Mouse (Mus musculus) stomach, postnatal 0 days (tissue): ENCODE measurements at regions not wholly inside any gene's neighbourhood (a gene's known extent, or its start where the extent isn't known, plus 50 kb on each side); places are given as distances from the start of the nearest gene placed in this dataset.

Source experiments
- ATAC-seq: fragments of 200-750 bp; cut with Nextera tagmentation; 2 replicates; pipeline ENCODE4 v1.8.0; 2017; ENCODE audit not compliant: low FRiP score, low TSS enrichment
- DNase-seq: peaks from one replicate; pipeline ENCODE4 v3.0.0-alpha.2; 2016; ENCODE audit warnings: low spot score
- H3K27ac ChIP-seq: fragments of 300-500 bp; sonication (generic); replicated peaks from 2 replicates; pipeline ENCODE4 v1.5.1; 2014; ENCODE audit warnings: mild to moderate bottlenecking, control low read depth
- H3K27me3 ChIP-seq: fragments of 300-500 bp; sonication (generic); 2 replicates; pipeline ENCODE4 v1.6.1; 2014; ENCODE audit warnings: low read length; ENCODE audit not compliant: control insufficient read depth, insufficient read depth
- H3K36me3 ChIP-seq: fragments of 300-500 bp; sonication (generic); 2 replicates; pipeline ENCODE4 v1.6.1; 2014; ENCODE audit warnings: low read length, mixed read lengths; ENCODE audit not compliant: control insufficient read depth, insufficient read depth
- H3K4me1 ChIP-seq: fragments of 300-500 bp; sonication (generic); replicated peaks from 2 replicates; pipeline ENCODE4 v1.6.1; 2014; ENCODE audit warnings: antibody characterized with exemption; ENCODE audit not compliant: control insufficient read depth, insufficient read depth
- H3K4me2 ChIP-seq: fragments of 300-500 bp; sonication (generic); replicated peaks from 2 replicates; pipeline ENCODE4 v1.6.1; 2014; ENCODE audit warnings: low read depth, mild to moderate bottlenecking, control low read depth, moderate library complexity
- H3K4me3 ChIP-seq: fragments of 300-500 bp; sonication (generic); 2 replicates; pipeline ENCODE4 v1.5.1; 2014; ENCODE audit warnings: low read depth, low read length, control low read depth
- H3K9ac ChIP-seq: fragments of 300-500 bp; sonication (generic); 2 replicates; pipeline ENCODE4 v1.6.1; 2014; ENCODE audit warnings: mild to moderate bottlenecking, low read length, control low read depth, mixed read lengths
- H3K9me3 ChIP-seq: fragments of 300-500 bp; sonication (generic); 2 replicates; pipeline ENCODE4 v1.6.1; 2016; ENCODE audit warnings: low read length; ENCODE audit not compliant: control insufficient read depth
- CTCF ChIP-seq: IDR thresholded peaks from 2 replicates; pipeline ENCODE4 v1.5.1; 2016; ENCODE audit warnings: antibody characterized with exemption, low read depth, mild to moderate bottlenecking, moderate library complexity
- EP300 ChIP-seq: optimal IDR thresholded peaks from 2 replicates; pipeline ENCODE3; 2016; ENCODE audit warnings: antibody characterized with exemption
- WGBS: fragments of 180-500 bp; shearing (Covaris S2); extraction: QIAGEN DNeasy Blood & Tissue Kit; methylation state at CpG from one replicate; pipeline ENCODE4 v1.1.7; 2014; 5-methylcytosine and 5-hydroxymethylcytosine counted together

GRCm38 (mm10) chr1:177589656-177590055 lies 140.0 kb upstream of the 1700016C15Rik start:
- TF ChIP-seq EP300 (no peak), CTCF (no peak)
- WGBS, result 96% methylated on average over 4 of the region's 4 CpGs
- DNase-seq, result no peak

GRCm38 (mm10) chr1:177591742-177592141 lies 137.9 kb upstream of the 1700016C15Rik start:
- Histone ChIP-seq H3K9me3 (no peaks in the 10 kb centered on the region), H3K9ac (no peak overlapping the region), H3K4me2 (no peak overlapping the region), H3K27ac (no peak overlapping the region), H3K27me3 (no peaks in the 10 kb centered on the region), H3K36me3 (no peaks in the 10 kb centered on the region), H3K4me3 (no peak overlapping the region), H3K4me1 (no peaks in the 10 kb centered on the region)
- ATAC-seq (no peak), DNase-seq (no peak)
- 88% methylated on average over 3 of the region's 3 CpGs for WGBS
- no peak for TF ChIP-seq EP300
- TF ChIP-seq CTCF, result no peak

More at GRCm38 (mm10) chr1:177589656-177590055, 140.0 kb upstream of the 1700016C15Rik start:
- H3K27me3 ChIP-seq, result no peaks in the 10 kb centered on the region
- ATAC-seq, result no peak
- no peak overlapping the region for H3K4me3 ChIP-seq
- no peaks in the 10 kb centered on the region for H3K36me3 ChIP-seq
- no peaks in the 10 kb centered on the region for H3K9me3 ChIP-seq
- no peak overlapping the region for H3K4me2 ChIP-seq
- H3K27ac ChIP-seq, result no peak overlapping the region
- H3K4me1 ChIP-seq, result no peaks in the 10 kb centered on the region
- no peak overlapping the region for H3K9ac ChIP-seq

GRCm38 (mm10) chr1:177592337-177592736 lies 137.3 kb upstream of the 1700016C15Rik start:
- Histone ChIP-seq H3K4me2 (no peak overlapping the region), H3K27ac (no peak overlapping the region), H3K4me3 (no peak overlapping the region), H3K9me3 (no peaks in the 10 kb centered on the region), H3K9ac (no peak overlapping the region), H3K36me3 (no peaks in the 10 kb centered on the region), H3K4me1 (no peaks in the 10 kb centered on the region), H3K27me3 (no peaks in the 10 kb centered on the region)
- TF ChIP-seq CTCF, result no peak
- TF ChIP-seq EP300, result no peak
- DNase-seq (no peak), ATAC-seq (no peak)
- 82% methylated on average over 9 of the region's 9 CpGs for WGBS

DNA sequence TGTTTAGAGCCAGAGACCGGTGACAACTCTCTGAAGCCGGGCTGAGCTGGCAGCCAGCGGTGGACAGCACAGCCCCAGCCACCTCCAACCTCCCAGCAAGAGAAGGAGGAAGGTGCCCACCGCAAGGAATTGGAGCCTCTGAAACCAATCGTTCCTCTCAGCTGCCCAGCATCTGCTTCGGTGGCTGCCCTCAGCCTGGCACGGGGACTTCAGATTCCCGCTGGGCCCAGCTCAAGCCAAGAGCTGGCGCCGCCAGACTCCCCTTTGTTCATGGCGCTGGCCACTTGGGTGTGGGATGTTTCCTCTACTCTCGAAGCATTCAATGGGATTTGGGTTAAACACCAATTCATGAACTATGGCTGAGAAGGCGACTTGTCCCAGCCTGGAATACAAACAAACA lies 135.3 kb upstream of the 1700016C15Rik start:
- ATAC-seq, result no peak
- Histone ChIP-seq H3K9me3 (no peaks in the 10 kb centered on the region), H3K4me3 (no peak overlapping the region), H3K36me3 (no peaks in the 10 kb centered on the region), H3K27me3 (no peaks in the 10 kb centered on the region), H3K4me1 (no peaks in the 10 kb centered on the region), H3K27ac (no peak overlapping the region), H3K4me2 (no peak overlapping the region), H3K9ac (no peak overlapping the region)
- no peak for DNase-seq
- TF ChIP-seq EP300 (no peak), CTCF (no peak)
- 87% methylated on average over 13 of the region's 13 CpGs for WGBS

- DNase-seq (no peak), ATAC-seq (no peak)
- no peaks in the 10 kb centered on the region for H3K4me1 ChIP-seq
- no peaks in the 10 kb centered on the region for H3K9me3 ChIP-seq
- H3K36me3 ChIP-seq, result no peaks in the 10 kb centered on the region
- no peak overlapping the region for H3K4me2 ChIP-seq
- H3K9ac ChIP-seq, result no peak overlapping the region
- no peak overlapping the region for H3K4me3 ChIP-seq
- no peak for TF ChIP-seq CTCF
- TF ChIP-seq EP300, result no peak
- 59% methylated on average over 7 of the region's 7 CpGs for WGBS
- no peaks in the 10 kb centered on the region for H3K27me3 ChIP-seq
- H3K27ac ChIP-seq, result no peak overlapping the region
Measured at GRCm38 (mm10) chr1:177595326-177595914, 134.2 kb upstream of the 1700016C15Rik start.

DNA sequence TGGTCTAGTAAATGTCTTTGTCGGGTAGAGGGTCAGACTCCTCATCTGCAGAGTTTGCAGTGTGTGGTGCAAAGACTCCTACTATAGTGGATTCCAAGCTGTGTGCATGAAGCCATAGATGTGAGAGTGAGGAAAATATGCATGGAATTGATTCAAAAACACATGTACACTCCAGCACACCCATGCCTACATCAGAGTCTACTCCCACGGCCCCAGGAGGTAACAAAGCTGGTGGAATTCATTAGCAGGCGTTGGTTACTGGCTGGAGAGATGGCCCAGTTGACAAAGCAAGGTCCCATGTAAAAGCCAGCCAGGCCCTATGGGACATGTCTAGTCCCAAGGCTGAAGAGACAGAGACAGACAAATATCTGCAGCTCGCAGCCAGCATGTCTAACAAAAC lies 132.6 kb upstream of the 1700016C15Rik start:
- Histone ChIP-seq H3K27me3 (no peaks in the 10 kb centered on the region), H3K4me3 (no peak overlapping the region), H3K9ac (no peak overlapping the region), H3K9me3 (no peaks in the 10 kb centered on the region), H3K27ac (no peak overlapping the region), H3K4me1 (no peaks in the 10 kb centered on the region), H3K4me2 (no peak overlapping the region), H3K36me3 (no peaks in the 10 kb centered on the region)
- WGBS, result 85% methylated on average over 4 of the region's 4 CpGs
- DNase-seq (no peak), ATAC-seq (no peak)
- TF ChIP-seq EP300 (no peak), CTCF (no peak)
